34 mouse cellular contexts compared by ENCODE assay signal in the genomic region with DNA sequence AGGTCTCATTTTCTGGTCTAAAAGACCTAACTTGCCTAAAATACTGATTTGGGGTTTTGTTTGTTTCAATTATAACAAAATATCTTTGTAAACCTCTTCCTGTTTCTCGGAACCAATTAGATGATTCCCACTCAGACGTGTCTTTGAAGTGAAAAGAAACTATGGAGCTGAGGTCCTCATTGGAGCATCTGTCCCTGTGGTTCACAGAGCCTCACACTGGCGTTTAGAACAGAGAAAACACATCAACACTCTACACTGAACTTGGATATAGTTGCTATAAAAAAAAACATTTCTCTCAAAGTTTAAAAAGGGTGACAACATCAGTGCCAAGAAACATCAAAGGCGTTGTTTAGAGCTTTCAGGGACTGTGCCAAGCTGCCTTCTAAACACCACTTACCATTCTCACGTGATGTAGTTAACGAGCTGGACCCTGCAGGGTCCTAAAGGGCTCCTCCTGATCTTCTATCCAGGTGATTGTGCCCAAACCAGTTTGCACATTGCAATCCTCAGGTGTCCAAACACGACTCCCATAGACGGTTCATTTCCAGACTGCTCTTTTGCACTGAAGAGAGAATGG.
DNase-seq lines count a peak whose midpoint lies in the region; ATAC-seq and TF ChIP-seq lines count a peak whose summit lies in the region.
"Had no signal": no experiment of that assay in that cellular context is flagged by ENCODE, and none has a peak within 500 bp of the region (broad histone marks: within the 10 kb centered on the region; RNA-seq: fewer than 3 reads in every experiment).

No protein-coding gene starts in this region.

- DNase-seq in forebrain, embryonic 11.5 days (ENCODE audit: low spot score) = no peak
- DNase-seq in limb, embryonic 14.5 days (ENCODE audit: low spot score) = peak; percentile 17
- DNase-seq in limb, embryonic 10.5 days (ENCODE audit: low spot score) = no peak
- DNase-seq in lung, postnatal 10 days = peak; percentile 59
- DNase-seq in lung, adult 2 months = no peak
- DNase-seq: adrenal gland, postnatal 10 days; cerebellum, adult 11 months; cerebellum, adult 9-10 months; cerebellum, postnatal 36 days; embryo, embryonic 11 days; gastrocnemius, postnatal 14 days; heart, postnatal 4 days; kidney, adult 9 months; kidney, postnatal 14 days; liver, embryonic 13.5 days; lung, postnatal 36 days; midbrain, embryonic 14.5 days; retina, postnatal 1 day; right cerebral cortex, postnatal 25 days; thymus, postnatal 14 days had no signal

- no peak overlapping the region for H3K4me2 ChIP-seq in forebrain, embryonic 11.5 days (ENCODE audit: low read depth, low read length, severe bottlenecking)
- H3K4me2 ChIP-seq in forebrain, embryonic 12.5 days = no peak overlapping the region
- H3K4me2 ChIP-seq in limb, embryonic 14.5 days (replicated peaks; ENCODE audit: low read depth, low read length, severe bottlenecking) = no peak overlapping the region
- no peak overlapping the region for H3K4me2 ChIP-seq in forebrain, embryonic 16.5 days (ENCODE audit: low read length)
- no peak overlapping the region for H3K4me2 ChIP-seq in hindbrain, embryonic 16.5 days (ENCODE audit: low read length)
- H3K4me2 ChIP-seq: embryonic facial prominence, embryonic 13.5 days; heart, embryonic 11.5 days; hindbrain, embryonic 13.5 days; limb, embryonic 15.5 days; liver, embryonic 13.5 days; neural tube, embryonic 15.5 days; stomach, embryonic 15.5 days had no signal

- 68% methylated on average over 8 of the region's 8 CpGs for WGBS in forebrain, embryonic 11.5 days
- 59% methylated on average over 8 of the region's 8 CpGs for WGBS in forebrain, embryonic 12.5 days
- 53% methylated on average over 8 of the region's 8 CpGs for WGBS in limb, embryonic 14.5 days
- WGBS in limb, embryonic 10.5 days = 73% methylated on average over 8 of the region's 8 CpGs
- WGBS in lung, adult 2 months = 40% methylated on average over 8 of the region's 8 CpGs
- WGBS in forebrain, embryonic 16.5 days = 30% methylated on average over 8 of the region's 8 CpGs
- 70% methylated on average over 8 of the region's 8 CpGs for WGBS in hindbrain, embryonic 16.5 days

- TF ChIP-seq CTCF in lung, adult 2 months (IDR thresholded peaks at IDR 0.05; ENCODE audit: insufficient read depth, low read length) = no peak

- H3K4me3 ChIP-seq in forebrain, embryonic 11.5 days (ENCODE audit: low read depth, low read length) = no peak overlapping the region
- H3K4me3 ChIP-seq in forebrain, embryonic 12.5 days (replicated peaks) = no peak overlapping the region
- H3K4me3 ChIP-seq in limb, embryonic 14.5 days (replicated peaks; ENCODE audit: low read length) = no peak overlapping the region
- H3K4me3 ChIP-seq in limb, embryonic 10.5 days = no peak overlapping the region
- H3K4me3 ChIP-seq in lung, adult 2 months (replicated peaks; ENCODE audit: extremely low read depth, low read depth, low read length) = no peak overlapping the region
- no peak overlapping the region for H3K4me3 ChIP-seq in forebrain, embryonic 16.5 days (replicated peaks; ENCODE audit: low read length)
- H3K4me3 ChIP-seq in hindbrain, embryonic 16.5 days (ENCODE audit: low read length) = no peak overlapping the region
- H3K4me3 ChIP-seq: embryonic facial prominence, embryonic 13.5 days; erythroblast, embryonic 14.5 days; hindbrain, embryonic 13.5 days; limb, embryonic 15.5 days; liver, embryonic 13.5 days; neural tube, embryonic 15.5 days; stomach, embryonic 15.5 days had no signal

- no peak for TF ChIP-seq POLR2A in limb, embryonic 14.5 days (IDR thresholded peaks at IDR 0.05; ENCODE audit: borderline replicate concordance, extremely low read depth, insufficient read depth, insufficient read length)
- no peak for TF ChIP-seq POLR2A in lung, adult 2 months (IDR thresholded peaks at IDR 0.05; ENCODE audit: borderline replicate concordance, extremely low read depth, low read depth, low read length)

- H3K36me3 ChIP-seq in forebrain, embryonic 11.5 days (ENCODE audit: control insufficient read depth, insufficient read depth, low read length) = no peaks in the 10 kb centered on the region
- H3K36me3 ChIP-seq in forebrain, embryonic 12.5 days (replicated peaks) = no peaks in the 10 kb centered on the region
- no peaks in the 10 kb centered on the region for H3K36me3 ChIP-seq in limb, embryonic 14.5 days (ENCODE audit: control insufficient read depth, insufficient read depth, low read length)
- no peaks in the 10 kb centered on the region for H3K36me3 ChIP-seq in limb, embryonic 10.5 days
- no peaks in the 10 kb centered on the region for H3K36me3 ChIP-seq in forebrain, embryonic 16.5 days (ENCODE audit: control insufficient read depth, insufficient read depth)
- no peaks in the 10 kb centered on the region for H3K36me3 ChIP-seq in hindbrain, embryonic 16.5 days (ENCODE audit: control insufficient read depth, insufficient read depth, low read length)
- H3K36me3 ChIP-seq: embryonic facial prominence, embryonic 13.5 days; G1E; hindbrain, embryonic 13.5 days; limb, embryonic 15.5 days; liver, embryonic 13.5 days; neural tube, embryonic 15.5 days; stomach, embryonic 15.5 days had no signal

- ATAC-seq in forebrain, embryonic 11.5 days (replicated peaks; ENCODE audit: low FRiP score) = 0 out of 2 replicates have a peak, but pooled peaks have one; percentile 42
- no peak; the same call in 1 of the 2 replicates for ATAC-seq in forebrain, embryonic 12.5 days (ENCODE audit: low FRiP score)
- ATAC-seq in limb, embryonic 14.5 days (ENCODE audit: low FRiP score, low read depth) = no peak
- peak; percentile 49 for ATAC-seq in forebrain, embryonic 16.5 days
- no peak for ATAC-seq in hindbrain, embryonic 16.5 days
- ATAC-seq: intestine, postnatal 0 days; Patski had no signal

- H3K9me3 ChIP-seq in forebrain, embryonic 11.5 days (ENCODE audit: control insufficient read depth, low read length) = no peaks in the 10 kb centered on the region
- no peaks in the 10 kb centered on the region for H3K9me3 ChIP-seq in forebrain, embryonic 12.5 days
- no peaks in the 10 kb centered on the region for H3K9me3 ChIP-seq in limb, embryonic 14.5 days (ENCODE audit: control insufficient read depth, low read length)
- no peaks in the 10 kb centered on the region for H3K9me3 ChIP-seq in limb, embryonic 10.5 days (replicated peaks)
- no peaks in the 10 kb centered on the region for H3K9me3 ChIP-seq in forebrain, embryonic 16.5 days (ENCODE audit: control insufficient read depth, low read length)
- no peaks in the 10 kb centered on the region for H3K9me3 ChIP-seq in hindbrain, embryonic 16.5 days (ENCODE audit: control insufficient read depth, low read length)
- H3K9me3 ChIP-seq: embryonic facial prominence, embryonic 13.5 days; G1E; hindbrain, embryonic 13.5 days; limb, embryonic 15.5 days; liver, embryonic 13.5 days; megakaryocyte, embryonic 14.5 days; neural tube, embryonic 15.5 days; stomach, embryonic 15.5 days had no signal

- no peaks in the 10 kb centered on the region for H3K27me3 ChIP-seq in forebrain, embryonic 11.5 days (ENCODE audit: control insufficient read depth, insufficient read depth, low read length)
- H3K27me3 ChIP-seq in forebrain, embryonic 12.5 days = no peaks in the 10 kb centered on the region
- no peaks in the 10 kb centered on the region for H3K27me3 ChIP-seq in limb, embryonic 14.5 days (ENCODE audit: control insufficient read depth, insufficient read depth, low read length)
- H3K27me3 ChIP-seq in limb, embryonic 10.5 days (ENCODE audit: low read depth, poor library complexity, severe bottlenecking) = no peaks in the 10 kb centered on the region
- no peaks in the 10 kb centered on the region for H3K27me3 ChIP-seq in forebrain, embryonic 16.5 days (replicated peaks; ENCODE audit: control insufficient read depth, insufficient read depth, low read length)
- H3K27me3 ChIP-seq in hindbrain, embryonic 16.5 days (replicated peaks; ENCODE audit: control insufficient read depth, insufficient read depth, low read length) = no peaks in the 10 kb centered on the region
- H3K27me3 ChIP-seq: embryonic facial prominence, embryonic 13.5 days; hindbrain, embryonic 13.5 days; limb, embryonic 15.5 days; liver, embryonic 13.5 days; neural tube, embryonic 15.5 days; Patski; stomach, embryonic 15.5 days had no signal

- H3K4me1 ChIP-seq in forebrain, embryonic 11.5 days (replicated peaks; ENCODE audit: control insufficient read depth, insufficient read depth, low read length) = no peaks in the 10 kb centered on the region
- H3K4me1 ChIP-seq in forebrain, embryonic 12.5 days = peaks cover 7% of the 10 kb centered on the region
- H3K4me1 ChIP-seq in limb, embryonic 14.5 days (ENCODE audit: control insufficient read depth, insufficient read depth, low read length) = peaks cover 8% of the 10 kb centered on the region
- H3K4me1 ChIP-seq in limb, embryonic 10.5 days = peaks cover 3% of the 10 kb centered on the region; the same call in 1 of the 2 replicates
- H3K4me1 ChIP-seq in lung, adult 2 months (ENCODE audit: control insufficient read depth, insufficient read depth, low read length) = peaks cover 6% of the 10 kb centered on the region
- H3K4me1 ChIP-seq in forebrain, embryonic 16.5 days (replicated peaks; ENCODE audit: control insufficient read depth, insufficient read depth, low read length) = 0 out of 2 replicates have a peak, but pooled peaks cover 2% of the 10 kb centered on the region
- H3K4me1 ChIP-seq in hindbrain, embryonic 16.5 days (ENCODE audit: control insufficient read depth, insufficient read depth, low read depth, low read length) = peaks cover 5% of the 10 kb centered on the region; the same call in 1 of the 2 replicates
- H3K4me1 ChIP-seq: liver, embryonic 13.5 days had no signal

- H3K9ac ChIP-seq in forebrain, embryonic 11.5 days (ENCODE audit: low read length) = no peak overlapping the region
- H3K9ac ChIP-seq in forebrain, embryonic 12.5 days = no peak overlapping the region
- no peak overlapping the region for H3K9ac ChIP-seq in limb, embryonic 14.5 days (ENCODE audit: low read depth, low read length, severe bottlenecking)
- no peak overlapping the region for H3K9ac ChIP-seq in forebrain, embryonic 16.5 days (replicated peaks; ENCODE audit: low read depth, low read length)
- no peak overlapping the region for H3K9ac ChIP-seq in hindbrain, embryonic 16.5 days (ENCODE audit: low read depth, low read length)
- H3K9ac ChIP-seq: embryonic facial prominence, embryonic 13.5 days; hindbrain, embryonic 13.5 days; limb, embryonic 15.5 days; liver, embryonic 13.5 days; neural tube, embryonic 15.5 days; stomach, embryonic 15.5 days had no signal

- no peak overlapping the region for H3K27ac ChIP-seq in forebrain, embryonic 11.5 days (ENCODE audit: low read depth, low read length)
- H3K27ac ChIP-seq in forebrain, embryonic 12.5 days = no peak overlapping the region
- no peak overlapping the region for H3K27ac ChIP-seq in limb, embryonic 14.5 days (replicated peaks; ENCODE audit: low read depth, low read length)
- H3K27ac ChIP-seq in limb, embryonic 10.5 days = no peak overlapping the region
- H3K27ac ChIP-seq in forebrain, embryonic 16.5 days (ENCODE audit: low read length) = no peak overlapping the region
- H3K27ac ChIP-seq in hindbrain, embryonic 16.5 days (ENCODE audit: low read depth, low read length) = no peak overlapping the region
- H3K27ac ChIP-seq: embryonic facial prominence, embryonic 13.5 days; hindbrain, embryonic 13.5 days; limb, embryonic 15.5 days; liver, embryonic 13.5 days; neural tube, embryonic 15.5 days; stomach, embryonic 15.5 days had no signal

Comparison
In these comparisons a context has a peak if more than half of its experiments do, and no peak if none do; other contexts are left out.
1. ATAC-seq: peak in forebrain, embryonic 11.5 days (single experiment) and forebrain, embryonic 16.5 days (single experiment); none in forebrain, embryonic 12.5 days (single experiment), limb, embryonic 14.5 days (single experiment) and hindbrain, embryonic 16.5 days (single experiment).
2. DNase-seq: peak in limb, embryonic 14.5 days (single experiment) and lung, postnatal 10 days (single experiment); none in forebrain, embryonic 11.5 days (single experiment), limb, embryonic 10.5 days (single experiment) and lung, adult 2 months (single experiment).